Mouse (Mus musculus): Measurements from ENCODE around the gene Zbtb17.

Gene Zbtb17

DNA sequence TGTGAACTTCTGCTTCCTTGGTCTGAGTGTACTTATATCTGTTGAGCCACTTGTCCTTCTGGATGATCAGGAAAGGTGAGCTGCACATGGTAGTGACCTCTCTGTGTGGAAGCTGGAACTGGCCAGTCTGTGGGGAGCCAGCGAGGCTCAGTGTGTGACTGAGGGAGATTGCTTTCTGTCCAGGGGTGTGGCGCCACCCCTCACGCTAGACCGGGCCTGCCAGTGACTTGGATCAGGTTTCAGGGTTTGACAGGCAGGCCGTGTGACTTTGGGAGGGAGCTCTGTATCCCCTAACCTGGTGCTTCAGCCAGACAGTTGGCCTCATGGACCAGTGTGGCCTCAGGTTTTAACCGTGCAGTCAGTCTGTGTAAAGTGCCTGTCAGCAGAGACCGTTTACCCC lies 13.8 kb downstream of the Zbtb17 start:
- no peak for DNase-seq (ENCODE audit: low read depth, low spot score)

DNA sequence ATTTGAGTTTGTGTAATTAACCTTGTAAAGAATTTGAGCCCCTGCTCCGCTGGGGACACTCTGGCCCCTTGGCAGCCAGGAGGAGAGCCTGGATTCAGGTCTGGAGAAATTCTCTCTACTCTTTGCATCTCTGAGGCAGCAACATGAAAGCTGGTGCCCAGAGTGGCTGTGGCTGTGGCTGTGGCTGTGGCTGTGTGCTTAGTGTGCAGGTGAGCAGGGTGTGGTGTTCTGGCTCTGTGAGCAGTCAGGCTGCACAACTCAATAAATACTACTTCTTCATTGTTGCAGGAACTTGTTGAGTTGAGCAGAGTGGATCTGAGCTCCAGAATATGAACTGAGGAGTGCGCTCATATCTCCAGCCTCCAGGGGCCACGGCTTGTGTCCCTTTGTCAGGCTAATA lies 14.4 kb downstream of the Zbtb17 start:
- no peak for DNase-seq (ENCODE audit: low read depth, low spot score)

DNA sequence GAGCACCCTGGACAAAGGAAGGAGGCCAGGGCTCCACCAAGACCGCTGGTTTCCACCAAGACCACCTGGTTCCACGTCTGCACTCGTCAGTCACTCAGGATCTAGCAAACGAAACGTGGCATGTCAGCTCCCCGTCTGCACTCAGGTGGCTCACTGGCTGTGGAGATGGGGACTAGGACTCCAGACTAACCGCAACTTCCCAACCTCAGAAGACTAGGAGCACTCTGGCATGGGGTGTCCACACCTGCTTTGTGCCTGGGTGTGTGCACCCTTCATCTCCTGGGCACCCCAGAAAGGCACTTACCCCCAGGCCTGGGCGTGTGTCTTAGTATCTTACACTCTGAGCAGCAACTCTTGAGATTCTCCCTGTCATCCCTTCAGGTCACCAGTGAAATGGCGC lies 15.3 kb downstream of the Zbtb17 start:
- no peak for DNase-seq (ENCODE audit: low read depth, low spot score)

DNA sequence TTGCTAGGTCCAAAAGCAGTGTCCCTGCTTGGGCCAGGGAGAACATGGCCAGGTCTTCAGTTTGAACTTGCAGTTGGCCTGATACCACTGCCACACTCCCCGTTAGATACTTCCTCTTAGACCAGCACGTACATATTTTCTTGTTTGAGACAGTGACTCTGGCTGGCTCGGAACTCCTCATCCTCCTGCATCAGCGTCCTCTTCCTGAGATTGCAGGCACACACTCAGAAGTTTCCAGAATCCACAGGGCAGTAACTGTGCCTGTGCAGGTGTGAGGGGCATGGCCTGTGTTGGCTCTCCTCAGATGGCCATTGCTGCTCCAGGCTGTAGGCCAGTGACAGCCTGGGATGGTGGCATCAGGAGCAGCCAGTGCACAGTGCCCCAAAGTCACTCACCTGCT lies 16.0 kb downstream of the Zbtb17 start:
- no peak for DNase-seq (ENCODE audit: low read depth, low spot score)

DNA sequence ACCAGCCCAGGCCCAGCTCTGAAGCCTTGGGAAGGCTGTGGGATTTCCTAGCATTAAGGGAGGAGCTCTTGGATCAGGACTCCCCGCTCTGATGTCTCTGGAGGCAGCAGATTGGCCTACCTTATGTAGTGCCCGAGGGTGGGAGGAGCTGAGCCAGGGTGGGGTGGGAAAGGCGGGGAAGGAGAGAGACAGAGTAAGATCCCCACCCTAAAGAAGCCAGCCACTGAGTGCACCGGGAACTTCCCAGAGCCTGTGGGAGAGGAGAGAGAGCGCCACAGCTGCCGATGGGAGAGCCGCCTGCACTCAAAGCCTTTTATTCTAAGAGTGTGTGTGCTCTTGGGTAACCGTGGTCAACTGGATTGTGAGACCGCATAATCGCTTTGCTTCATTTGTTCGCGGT lies 16.6 kb downstream of the Zbtb17 start:
- no peak for DNase-seq (ENCODE audit: low read depth, low spot score)

DNA sequence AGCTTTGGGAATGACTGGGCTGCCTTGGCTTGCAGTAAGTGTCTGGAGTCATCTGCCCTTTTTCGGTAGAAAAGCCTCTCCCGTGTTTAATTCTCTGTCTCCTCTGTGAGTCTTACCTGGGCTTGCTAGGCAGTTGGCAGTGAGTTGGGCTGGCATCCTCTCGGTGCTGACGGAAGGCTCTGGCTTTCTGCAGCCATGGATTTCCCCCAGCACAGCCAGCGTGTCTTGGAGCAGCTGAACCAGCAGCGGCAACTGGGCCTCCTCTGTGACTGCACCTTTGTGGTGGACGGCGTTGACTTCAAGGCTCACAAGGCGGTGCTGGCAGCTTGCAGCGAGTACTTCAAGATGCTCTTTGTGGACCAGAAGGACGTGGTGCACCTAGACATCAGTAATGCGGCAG lies 17.1 kb downstream of the Zbtb17 start:
- DNase-seq (ENCODE audit: low read depth, low spot score) = no peak

DNA sequence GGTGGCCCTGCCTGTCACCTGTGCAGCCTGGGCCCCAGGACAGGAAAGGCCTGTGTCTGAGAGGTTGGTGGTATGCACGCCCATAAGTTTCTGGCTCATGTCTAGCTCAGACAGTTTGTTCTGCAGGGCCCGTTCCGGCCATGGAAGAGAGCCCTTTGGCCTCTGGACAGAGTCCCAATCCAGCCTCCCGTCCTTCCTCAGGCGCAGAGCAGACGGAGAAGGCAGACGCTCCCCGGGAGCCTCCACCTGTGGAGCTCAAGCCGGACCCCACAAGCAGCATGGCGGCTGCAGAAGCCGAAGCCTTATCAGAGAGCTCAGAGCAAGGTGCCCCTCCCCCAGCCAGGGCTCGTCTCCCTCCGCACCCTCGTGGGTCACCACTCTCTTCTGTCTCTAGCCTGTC lies 19.0 kb downstream of the Zbtb17 start:
- DNase-seq (ENCODE audit: low read depth, low spot score) = no peak

DNA sequence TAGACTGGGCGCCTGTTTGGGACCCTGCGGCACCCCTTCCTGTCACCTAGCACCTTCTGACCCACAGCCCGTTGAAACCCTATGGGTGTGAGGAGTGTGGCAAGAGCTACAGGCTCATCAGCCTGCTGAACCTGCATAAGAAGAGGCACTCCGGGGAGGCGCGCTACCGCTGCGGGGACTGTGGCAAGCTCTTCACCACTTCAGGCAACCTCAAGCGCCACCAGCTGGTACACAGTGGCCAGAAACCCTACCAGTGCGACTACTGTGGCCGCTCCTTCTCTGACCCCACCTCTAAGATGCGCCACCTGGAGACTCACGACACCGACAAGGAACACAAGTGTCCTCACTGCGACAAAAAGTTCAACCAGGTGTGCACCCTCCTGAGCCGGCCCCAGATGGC lies 20.3 kb downstream of the Zbtb17 start:
- no peak for DNase-seq (ENCODE audit: low read depth, low spot score)

DNA sequence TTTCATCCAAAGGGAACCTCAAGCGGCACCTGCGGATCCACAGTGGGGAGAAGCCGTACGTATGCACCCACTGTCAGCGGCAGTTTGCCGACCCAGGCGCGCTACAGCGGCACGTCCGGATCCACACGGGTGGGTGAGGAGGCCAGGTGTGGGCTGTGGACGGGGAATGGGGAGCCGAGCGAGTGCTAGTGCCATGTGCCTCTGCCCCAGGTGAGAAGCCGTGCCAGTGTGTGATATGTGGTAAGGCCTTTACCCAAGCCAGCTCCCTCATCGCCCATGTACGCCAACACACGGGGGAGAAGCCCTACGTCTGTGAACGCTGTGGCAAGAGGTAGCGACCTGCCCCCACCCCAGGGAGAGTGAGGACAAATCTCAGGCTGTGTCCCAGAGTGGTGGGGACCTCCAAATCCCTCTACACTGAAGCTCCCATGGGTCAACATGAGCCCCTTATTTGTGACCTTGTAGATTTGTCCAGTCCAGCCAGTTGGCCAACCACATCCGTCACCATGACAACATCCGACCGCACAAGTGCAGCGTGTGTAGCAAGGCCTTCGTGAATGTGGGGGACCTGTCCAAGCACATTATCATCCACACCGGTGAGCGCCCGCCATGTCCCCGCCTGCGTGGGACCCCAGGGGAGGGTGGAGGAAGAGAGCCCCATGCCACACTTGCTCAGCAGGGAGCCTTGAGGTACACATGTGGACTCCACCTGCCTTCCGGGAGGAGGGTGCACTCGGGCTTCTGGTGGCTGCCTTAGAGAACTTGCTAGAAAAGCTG lies 21.2 kb downstream of the Zbtb17 start:
- DNase-seq (ENCODE audit: low read depth, low spot score) = no peak

DNA sequence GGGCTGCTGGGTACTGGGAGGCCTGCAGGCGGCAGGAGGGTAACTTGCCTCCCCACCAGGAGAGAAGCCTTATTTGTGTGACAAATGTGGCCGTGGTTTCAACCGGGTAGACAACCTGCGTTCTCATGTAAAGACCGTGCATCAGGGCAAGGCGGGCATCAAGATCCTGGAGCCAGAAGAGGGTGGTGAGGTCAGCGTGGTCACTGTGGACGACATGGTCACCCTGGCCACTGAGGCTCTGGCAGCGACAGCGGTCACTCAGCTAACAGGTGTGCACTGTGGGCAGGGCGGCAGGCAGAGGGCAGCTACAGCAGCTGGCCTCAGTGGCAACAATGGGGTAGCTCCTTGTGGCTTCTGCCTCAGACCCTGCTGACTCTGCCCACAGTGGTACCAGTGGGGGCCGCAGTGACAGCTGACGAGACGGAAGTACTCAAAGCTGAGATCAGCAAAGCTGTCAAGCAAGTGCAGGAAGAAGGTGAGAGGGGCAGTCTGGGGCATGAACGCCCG lies 21.9 kb downstream of the Zbtb17 start:
- no peak for DNase-seq (ENCODE audit: low read depth, low spot score)

DNA sequence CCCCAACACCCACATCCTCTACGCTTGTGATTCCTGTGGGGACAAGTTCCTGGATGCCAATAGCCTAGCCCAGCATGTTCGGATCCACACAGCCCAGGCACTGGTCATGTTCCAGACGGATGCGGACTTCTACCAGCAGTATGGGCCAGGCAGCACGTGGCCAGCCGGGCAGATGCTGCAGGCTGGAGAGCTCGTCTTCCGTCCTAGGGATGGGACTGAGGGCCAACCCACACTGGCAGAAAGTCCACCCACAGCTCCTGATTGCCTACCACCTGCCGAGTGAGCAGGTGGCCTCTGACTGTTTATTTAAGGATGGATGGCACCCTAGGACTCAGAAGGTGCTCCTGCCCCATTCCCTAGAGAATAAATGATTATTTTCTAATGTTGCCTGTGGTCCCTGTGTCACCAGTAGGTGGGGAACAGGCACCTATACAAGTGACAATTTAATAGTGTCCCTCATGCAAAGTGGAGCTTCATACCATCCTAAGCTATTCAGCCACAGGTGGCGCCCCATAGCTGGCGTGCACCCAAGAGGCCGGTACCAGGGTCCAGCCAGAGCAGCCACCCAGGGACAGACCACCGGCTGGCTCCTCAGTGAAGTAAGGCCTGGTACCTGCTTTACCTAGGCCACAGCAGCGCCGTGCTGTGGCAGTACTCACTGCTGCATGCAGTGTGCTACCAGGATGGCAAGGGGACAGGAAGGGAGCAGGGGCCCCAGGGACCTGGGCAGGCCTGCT lies 22.6 kb downstream of the Zbtb17 start:
- DNase-seq (ENCODE audit: low read depth, low spot score) = no peak

DNA sequence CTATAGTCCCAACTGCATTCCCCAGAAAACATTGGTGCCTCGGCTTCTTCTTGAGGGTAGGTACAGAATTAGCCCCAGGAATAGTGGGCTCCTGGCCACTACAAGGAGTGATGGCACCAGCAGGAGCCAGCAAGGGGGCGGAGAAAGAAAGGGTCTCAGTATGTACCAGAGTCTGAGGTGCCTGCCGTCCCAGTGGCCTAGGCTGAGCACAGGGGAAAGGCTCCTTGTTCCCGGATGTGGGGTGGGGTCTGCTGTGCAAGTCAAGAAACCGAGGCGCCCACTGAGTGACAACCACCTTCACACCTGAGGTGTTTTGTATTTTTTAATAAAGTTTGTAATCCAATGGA lies 23.1 kb downstream of the Zbtb17 start:
- DNase-seq (ENCODE audit: low read depth, low spot score) = no peak

DNA sequence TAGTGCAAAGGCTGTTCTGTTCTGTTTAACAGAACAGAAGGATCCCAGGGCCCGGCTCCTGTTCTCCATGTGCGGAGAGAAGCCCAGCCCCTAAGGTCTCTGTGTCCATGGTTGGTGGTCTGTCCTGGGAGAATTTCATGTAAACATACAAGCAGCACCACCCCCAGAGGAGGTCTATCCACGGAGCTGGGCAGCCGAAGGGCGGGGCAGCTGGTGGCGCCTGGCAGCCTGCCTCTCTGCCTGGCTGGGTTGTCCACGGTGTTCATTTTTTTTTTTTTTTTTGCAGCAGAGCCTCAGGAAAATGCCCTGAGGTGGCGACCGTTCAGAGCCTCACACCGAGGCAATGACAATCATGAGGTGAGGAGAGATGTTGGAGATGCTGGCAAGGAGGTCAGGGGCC lies 24.1 kb downstream of the Zbtb17 start:
- no peak for DNase-seq (ENCODE audit: low read depth, low spot score)

DNA sequence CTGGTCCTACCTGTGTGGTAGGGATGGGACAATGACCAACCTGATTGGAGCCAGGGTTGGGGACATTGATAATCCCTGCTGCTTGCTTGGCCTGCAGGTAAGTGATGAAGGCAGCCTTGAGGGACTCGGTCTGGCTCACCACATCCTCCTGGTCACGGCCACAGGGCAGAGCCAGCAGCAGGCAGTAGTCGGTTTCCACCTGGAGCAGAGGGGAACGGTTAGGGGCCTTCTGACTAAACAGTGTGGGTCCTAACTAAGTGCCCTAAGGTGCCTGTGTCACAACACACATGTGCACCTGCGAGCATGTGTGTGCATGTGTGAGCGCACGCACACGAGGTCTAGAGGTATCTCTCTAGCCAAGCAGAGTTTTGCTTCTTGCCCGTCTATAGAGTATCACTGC lies 24.9 kb downstream of the Zbtb17 start:
- no peak for DNase-seq (ENCODE audit: low read depth, low spot score)

DNA sequence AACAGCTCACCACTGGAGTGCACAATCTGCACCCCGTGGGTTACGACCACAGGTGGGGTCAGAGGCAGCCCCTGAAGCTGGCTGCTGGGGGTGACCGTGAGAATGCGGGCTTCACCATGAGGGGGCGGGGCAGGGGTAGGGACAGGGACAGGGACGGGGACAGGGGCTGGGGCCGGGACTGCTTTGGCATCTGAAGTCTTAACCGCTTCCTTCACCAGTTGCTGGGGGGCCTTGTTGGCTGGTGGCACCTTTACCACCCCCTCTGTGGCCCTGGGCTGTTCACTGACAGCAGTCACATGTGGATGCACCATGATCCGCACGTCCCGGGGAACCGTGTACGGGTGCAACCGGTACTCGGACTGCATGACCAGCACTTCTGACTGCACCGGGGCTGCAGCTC lies 27.0 kb downstream of the Zbtb17 start:
- DNase-seq (ENCODE audit: low read depth, low spot score) = no peak

DNA sequence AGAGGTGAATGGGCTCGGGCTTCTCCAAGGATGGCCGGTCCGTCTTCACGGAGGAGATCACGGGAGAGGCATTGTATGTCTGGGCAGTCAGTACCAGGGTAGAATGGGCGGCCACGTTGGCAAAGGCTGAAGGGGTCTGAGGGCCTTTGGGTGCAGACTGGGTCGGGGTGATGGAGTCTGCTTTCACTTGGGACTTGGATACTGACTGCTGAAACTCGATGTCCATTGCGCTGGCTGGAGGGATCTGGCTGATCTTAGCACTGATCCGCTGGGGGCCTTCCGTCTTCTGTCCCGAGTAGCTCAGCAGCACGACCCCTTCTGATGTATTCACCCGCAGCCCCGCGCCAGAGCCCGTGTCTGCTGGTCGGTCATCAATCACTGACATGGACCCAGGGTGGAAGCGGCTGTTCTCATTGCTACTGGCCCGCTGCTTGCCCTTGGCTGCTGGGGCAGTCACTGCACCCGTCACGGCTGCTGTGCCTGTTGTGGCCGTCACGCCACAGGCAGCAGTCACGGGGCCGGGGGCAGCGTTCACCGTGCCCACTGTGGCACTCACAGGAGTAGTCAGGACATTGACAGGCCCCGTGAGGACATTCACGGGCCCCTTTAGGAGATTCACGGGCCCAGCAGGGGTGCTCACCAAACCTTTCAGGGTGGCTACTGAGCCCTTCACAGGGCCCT lies 28.3 kb downstream of the Zbtb17 start:
- DNase-seq (ENCODE audit: low read depth, low spot score) = no peak

DNA sequence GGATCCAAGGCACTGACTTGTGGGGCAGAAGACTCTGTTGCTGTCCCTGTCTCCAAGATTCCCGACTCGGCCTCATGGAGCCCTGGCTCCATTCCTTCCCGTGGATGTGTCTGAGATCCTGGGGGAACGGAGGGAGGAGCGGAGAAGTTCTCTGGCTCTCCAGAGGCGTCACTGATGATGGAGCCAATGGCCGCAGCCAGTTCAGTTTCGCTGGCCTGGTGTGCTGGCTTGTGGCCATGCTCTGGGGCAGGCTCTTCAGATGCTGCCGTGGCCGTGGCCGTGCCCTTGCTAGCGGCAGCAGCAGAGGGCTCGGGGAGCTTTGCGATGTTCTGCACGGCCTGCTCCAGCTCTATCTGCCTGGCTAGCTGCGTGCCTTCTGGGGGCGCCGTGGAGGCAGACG lies 30.0 kb downstream of the Zbtb17 start:
- DNase-seq (ENCODE audit: low read depth, low spot score) = no peak

DNA sequence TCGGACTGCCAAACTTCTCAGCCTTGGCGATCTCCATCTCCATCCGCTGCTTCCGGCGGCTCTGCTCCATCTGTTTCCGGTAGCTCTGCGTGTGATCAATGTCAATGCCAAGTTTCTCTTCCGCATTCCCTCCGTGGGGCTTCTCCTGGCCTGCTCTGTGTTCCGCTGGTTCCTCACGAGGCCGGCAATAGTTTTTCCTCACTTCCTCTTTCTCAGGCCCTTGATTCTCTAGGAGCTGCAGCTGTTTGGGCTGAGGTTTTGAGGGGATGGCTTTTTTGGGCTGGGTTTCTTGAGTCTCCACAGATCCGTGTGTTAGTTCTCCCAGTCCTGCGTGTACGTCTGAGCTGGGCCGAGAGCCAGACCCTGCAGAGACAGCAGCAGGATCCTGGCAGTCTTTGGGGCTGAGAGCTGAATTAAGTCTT lies 33.2 kb downstream of the Zbtb17 start:
- no peak for DNase-seq (ENCODE audit: low read depth, low spot score)

DNA sequence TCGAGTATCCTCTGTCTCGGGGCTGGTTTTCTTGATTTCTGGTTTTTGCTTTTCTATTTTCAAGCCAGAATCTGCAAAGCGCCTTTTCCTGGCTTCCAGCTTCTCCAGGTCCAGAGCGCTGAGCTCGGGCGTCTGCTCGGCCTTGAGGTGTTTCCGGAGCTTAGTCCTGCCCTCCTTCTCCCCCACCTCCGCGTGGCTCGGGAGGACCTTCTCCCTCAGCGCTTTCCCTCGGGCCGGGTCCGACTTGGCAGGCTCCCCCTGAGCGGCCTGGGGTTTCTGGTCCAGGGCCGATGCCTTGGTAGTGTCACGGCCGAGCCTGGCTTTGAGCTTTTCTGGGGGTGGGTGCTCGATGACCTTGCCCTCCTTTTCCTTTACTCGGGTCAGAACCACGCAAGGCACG lies 33.8 kb downstream of the Zbtb17 start:
- no peak for DNase-seq (ENCODE audit: low read depth, low spot score)

DNA sequence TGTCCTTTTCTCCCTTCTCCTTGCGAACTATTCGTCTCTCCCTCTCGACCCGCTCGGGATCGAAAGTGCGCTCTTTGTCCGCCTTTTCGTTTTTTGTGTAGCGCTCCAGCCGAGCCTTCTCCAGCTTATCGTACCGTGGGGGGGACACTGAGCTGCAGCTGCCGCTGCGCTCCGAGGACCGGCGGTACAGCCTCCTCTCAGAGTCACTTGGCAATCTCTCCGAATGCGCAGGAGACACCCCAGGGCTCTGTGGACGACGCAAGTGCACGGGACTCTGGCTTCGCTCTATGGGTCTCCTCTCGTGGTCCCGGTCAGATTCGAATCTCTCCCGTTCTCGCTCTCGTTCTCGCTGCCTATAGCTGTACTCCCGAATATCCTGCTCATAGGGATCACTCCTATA lies 34.3 kb downstream of the Zbtb17 start:
- DNase-seq (ENCODE audit: low read depth, low spot score) = no peak

DNA sequence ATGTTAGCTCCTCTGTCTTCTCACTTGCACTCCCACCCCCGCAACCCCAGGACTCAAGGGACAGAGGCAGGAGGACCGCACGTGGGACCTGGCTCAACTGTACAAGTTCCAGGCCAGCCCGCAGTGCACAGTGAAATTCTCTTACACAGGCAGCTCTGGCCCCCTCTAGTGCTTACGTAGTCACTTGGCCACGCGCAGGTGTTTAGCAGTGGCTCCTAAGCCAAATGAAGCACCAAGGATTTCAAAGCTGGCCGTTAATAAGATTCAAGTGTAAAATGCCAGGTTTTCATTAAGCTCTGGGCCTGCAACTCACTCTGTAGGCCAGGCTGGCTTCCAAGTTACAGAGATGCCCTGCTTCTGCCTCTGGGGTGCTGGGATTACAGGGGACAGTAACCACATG lies 35.0 kb downstream of the Zbtb17 start:
- no peak for DNase-seq (ENCODE audit: low read depth, low spot score)

DNA sequence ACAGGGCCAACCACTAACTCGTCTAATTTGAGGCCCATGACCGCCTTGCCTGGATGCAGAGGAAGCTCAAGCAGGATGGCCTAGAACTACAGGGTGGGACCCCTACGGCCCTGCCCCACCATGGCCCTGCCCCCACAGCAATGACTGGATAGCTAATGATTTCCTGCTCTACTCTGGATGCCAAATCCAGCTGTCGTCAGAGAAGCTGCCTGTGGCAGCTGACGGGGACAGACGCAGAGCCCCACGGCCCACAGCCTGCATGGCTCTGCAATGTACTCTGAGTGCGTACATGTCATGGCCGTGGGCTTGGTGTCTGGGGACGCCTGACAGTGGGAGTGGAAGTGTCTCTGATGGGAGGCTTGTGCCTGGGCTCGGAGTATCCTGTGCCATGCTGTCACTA lies 39.6 kb downstream of the Zbtb17 start:
- DNase-seq (ENCODE audit: low read depth, low spot score) = no peak

DNA sequence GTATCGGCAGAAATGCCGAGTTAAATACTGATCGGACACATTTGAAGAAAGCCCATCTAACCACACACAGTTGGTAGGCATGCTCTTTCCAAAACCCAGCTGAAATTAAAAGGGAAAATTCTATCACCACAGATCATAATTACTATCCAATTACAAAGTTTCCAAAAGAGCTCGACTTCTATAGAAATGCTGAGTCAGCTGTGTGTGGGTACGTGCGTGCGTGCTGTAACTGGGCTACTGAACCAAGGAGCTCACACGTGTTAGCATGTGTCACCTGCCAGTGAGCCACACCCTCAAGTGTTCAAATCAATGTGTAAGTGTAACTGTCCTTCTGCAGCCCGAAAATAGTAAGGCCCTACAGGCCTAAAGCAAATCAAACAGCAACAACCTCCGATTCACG lies 43.1 kb downstream of the Zbtb17 start:
- DNase-seq (ENCODE audit: low read depth, low spot score) = no peak

Data from retina, postnatal 7 days (tissue).